Mouse (Mus musculus) liver, adult 2 months (tissue): ENCODE data around the gene Rassf5. TPM values are rescaled to one million over a fixed set of nuclear protein-coding genes. Genes with fewer than 3 reads are reported as not detected.

Experiments used
- DNase-seq: peaks from one replicate; pipeline ENCODE4 v3.0.0-alpha.2; 2011; ENCODE audit warnings: low read depth, low spot score; ENCODE audit errors: extremely low read depth
- H3K27ac ChIP-seq: fragments of 200-500 bp; replicated peaks from 2 replicates; pipeline ENCODE4 v1.5.1; 2012; ENCODE audit warnings: low read depth, mild to moderate bottlenecking, control low read depth, inconsistent platforms, low read length; ENCODE audit not compliant: insufficient read depth
- H3K27me3 ChIP-seq: fragments of 200-500 bp; 2 replicates; pipeline ENCODE4 v1.6.1; 2012; ENCODE audit warnings: mild to moderate bottlenecking, moderate library complexity, low read length, inconsistent platforms; ENCODE audit not compliant: control insufficient read depth, insufficient read depth
- H3K36me3 ChIP-seq: fragments of 200-500 bp; 2 replicates; pipeline ENCODE4 v1.6.1; 2012; ENCODE audit warnings: low read length, inconsistent platforms; ENCODE audit not compliant: control insufficient read depth, insufficient read depth
- H3K4me1 ChIP-seq: fragments of 200-500 bp; 2 replicates; pipeline ENCODE4 v1.6.1; 2011; ENCODE audit warnings: low read length; ENCODE audit not compliant: control insufficient read depth, insufficient read depth
- H3K4me3 ChIP-seq: fragments of 200-500 bp; 2 replicates; pipeline ENCODE4 v1.5.1; 2011; ENCODE audit warnings: low read depth, mild to moderate bottlenecking, control low read depth, low read length, moderate library complexity; ENCODE audit not compliant: insufficient read depth
- H3K79me2 ChIP-seq: fragments of 200-500 bp; 2 replicates; pipeline ENCODE4 v1.6.1; 2012; ENCODE audit warnings: inconsistent platforms, mild to moderate bottlenecking, low read length, moderate library complexity; ENCODE audit not compliant: control insufficient read depth, insufficient read depth
- H3K9ac ChIP-seq: fragments of 200-500 bp; 2 replicates; pipeline ENCODE4 v1.6.1; 2012; ENCODE audit warnings: low read depth, mild to moderate bottlenecking, control low read depth, inconsistent platforms, low read length
- CTCF ChIP-seq: fragments of 200-500 bp; IDR thresholded peaks from 2 replicates; pipeline ENCODE4 v1.5.1; 2011; ENCODE audit warnings: low read depth, low read length, control low read depth
- POLR2A ChIP-seq: fragments of 200-500 bp; IDR thresholded peaks from 2 replicates; pipeline ENCODE4 v1.6.1; 2011; ENCODE audit warnings: low read length, control low read depth; ENCODE audit not compliant: insufficient read depth; ENCODE audit errors: extremely low read depth
- WGBS: fragments of 180-500 bp; shearing (Covaris S2); methylation state at CpG from one replicate; pipeline ENCODE4 v1.1.7; 2018; 5-methylcytosine and 5-hydroxymethylcytosine counted together
- polyA plus RNA-seq: library from polyadenylated mRNA; depleted of rRNA; stranded (reverse); fragments of >200 nt; gene quantifications from 2 replicates; pipeline ENCODE4 v1.2.3, GENCODE M21; 2012
- total RNA-seq: library from RNA; depleted of rRNA; stranded (reverse); fragments of >200 nt; gene quantifications from 2 replicates; pipeline ENCODE4 v1.2.3, GENCODE M21; 2014

Rassf5 gene
- total and polyA plus RNA-seq, 2 experiments: 3.4 to 6.1 TPM

- 84% methylated on average over 2 of the region's 2 CpGs for WGBS
- TF ChIP-seq POLR2A (no peak), CTCF (no peak)
- H3K27me3 ChIP-seq: no peaks in the 10 kb centered on the region
- H3K36me3 ChIP-seq: no peaks in the 10 kb centered on the region
- H3K4me3 ChIP-seq: no peak overlapping the region
- H3K27ac ChIP-seq: no peak overlapping the region
- H3K9ac ChIP-seq: no peak overlapping the region
- no peak for DNase-seq
- no peaks in the 10 kb centered on the region; the same call in 1 of the 2 replicates for H3K4me1 ChIP-seq
- peaks cover 22% of the 10 kb centered on the region for H3K79me2 ChIP-seq
Measured at GRCm38 (mm10) chr1:131223345-131223744, 21.7 kb downstream of the Rassf5 start.

DNA sequence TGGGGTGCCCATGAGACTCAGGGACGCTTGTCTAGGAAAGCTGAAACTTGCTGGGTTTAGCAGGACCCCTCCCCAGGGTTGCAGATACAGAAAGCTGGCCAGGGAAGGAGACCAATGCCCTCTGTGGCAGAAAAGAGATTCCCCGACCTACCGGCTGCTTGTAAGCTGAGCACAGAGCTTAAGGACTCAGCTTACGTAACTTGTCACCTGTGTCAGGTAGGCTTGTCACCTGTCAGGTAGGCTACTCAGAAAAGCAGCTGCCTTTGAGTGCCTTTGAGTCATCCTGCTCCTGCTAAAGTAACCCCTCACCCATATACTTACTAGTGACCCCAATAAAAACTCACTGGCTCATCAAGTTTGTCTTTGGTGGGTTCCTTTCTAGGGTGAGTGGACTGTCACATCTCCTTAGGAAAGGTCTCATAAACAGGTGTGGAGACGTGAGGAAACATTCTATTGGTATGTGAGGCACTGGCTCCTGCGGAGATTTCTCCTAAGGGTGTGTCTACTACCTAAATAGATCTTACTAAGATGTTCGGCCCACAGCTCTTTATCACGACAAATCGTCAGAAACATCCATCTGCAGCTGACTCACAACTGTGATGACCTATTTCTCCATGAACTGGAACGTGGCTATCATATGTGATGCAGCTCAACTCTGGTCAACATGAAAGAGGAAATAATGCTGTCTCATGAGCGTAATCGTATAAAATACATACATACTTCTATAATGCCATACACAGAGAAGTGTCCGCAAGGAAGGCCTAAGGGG lies 23.1 kb downstream of the Rassf5 start:
- Histone ChIP-seq H3K27me3 (no peaks in the 10 kb centered on the region), H3K4me1 (no peaks in the 10 kb centered on the region), H3K4me3 (no peak overlapping the region), H3K27ac (no peak overlapping the region), H3K36me3 (no peaks in the 10 kb centered on the region), H3K79me2 (peaks cover 16% of the 10 kb centered on the region), H3K9ac (no peak overlapping the region)
- 91% methylated on average over 13 of the region's 13 CpGs for WGBS
- no peak for DNase-seq
- TF ChIP-seq POLR2A (no peak), CTCF (no peak)

GRCm38 (mm10) chr1:131218933-131219332 lies 26.1 kb downstream of the Rassf5 start:
- H3K27me3 ChIP-seq: no peaks in the 10 kb centered on the region
- peaks cover 11% of the 10 kb centered on the region; the same call in 1 of the 2 replicates for H3K79me2 ChIP-seq

GRCm38 (mm10) chr1:131213361-131213760 lies 31.7 kb downstream of the Rassf5 start:
- no peak overlapping the region for H3K9ac ChIP-seq
- H3K4me1 ChIP-seq: peaks cover 4% of the 10 kb centered on the region; the same call in 1 of the 2 replicates
- H3K36me3 ChIP-seq: no peaks in the 10 kb centered on the region
- H3K27me3 ChIP-seq: no peaks in the 10 kb centered on the region
- WGBS: 93% methylated on average over 6 of the region's 6 CpGs
- no peak for DNase-seq
- no peak overlapping the region for H3K27ac ChIP-seq
- no peaks in the 10 kb centered on the region for H3K79me2 ChIP-seq
- TF ChIP-seq CTCF: no peak
- no peak for TF ChIP-seq POLR2A
- no peak overlapping the region for H3K4me3 ChIP-seq

More at GRCm38 (mm10) chr1:131218933-131219332, 26.1 kb downstream of the Rassf5 start:
- 86% methylated on average over 11 of the region's 11 CpGs for WGBS
- no peak for DNase-seq
- Histone ChIP-seq H3K9ac (no peak overlapping the region), H3K27ac (no peak overlapping the region), H3K4me1 (peaks cover 4% of the 10 kb centered on the region; the same call in 1 of the 2 replicates), H3K36me3 (no peaks in the 10 kb centered on the region), H3K4me3 (no peak overlapping the region)
- TF ChIP-seq POLR2A (no peak), CTCF (no peak)

DNA sequence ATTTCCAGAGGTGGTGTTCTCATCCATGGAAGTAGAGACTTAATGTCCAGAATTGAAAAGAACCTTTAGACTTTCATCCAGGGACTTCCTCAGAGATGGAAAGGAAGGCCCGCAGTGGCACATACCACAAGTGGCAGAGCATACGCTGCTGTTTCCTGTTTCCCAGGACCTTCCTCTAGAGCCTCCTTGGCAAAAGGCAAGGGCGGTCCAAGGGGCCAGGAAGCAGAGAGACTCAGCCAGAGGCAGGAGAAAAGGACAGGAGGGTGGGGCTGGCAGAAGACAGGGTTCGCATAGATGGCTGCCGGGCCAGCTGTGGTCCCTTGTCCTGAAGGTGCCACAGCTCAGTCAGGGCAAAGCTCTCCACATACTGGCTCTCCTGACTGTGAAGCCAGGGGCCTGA lies 32.1 kb downstream of the Rassf5 start:
- Histone ChIP-seq H3K27me3 (no peaks in the 10 kb centered on the region), H3K9ac (no peak overlapping the region), H3K4me3 (no peak overlapping the region), H3K79me2 (no peaks in the 10 kb centered on the region), H3K27ac (no peak overlapping the region), H3K36me3 (no peaks in the 10 kb centered on the region), H3K4me1 (peaks cover 7% of the 10 kb centered on the region)
- no peak for DNase-seq
- no peak for TF ChIP-seq CTCF
- TF ChIP-seq POLR2A: no peak
- 79% methylated on average over 5 of the region's 5 CpGs for WGBS

DNA sequence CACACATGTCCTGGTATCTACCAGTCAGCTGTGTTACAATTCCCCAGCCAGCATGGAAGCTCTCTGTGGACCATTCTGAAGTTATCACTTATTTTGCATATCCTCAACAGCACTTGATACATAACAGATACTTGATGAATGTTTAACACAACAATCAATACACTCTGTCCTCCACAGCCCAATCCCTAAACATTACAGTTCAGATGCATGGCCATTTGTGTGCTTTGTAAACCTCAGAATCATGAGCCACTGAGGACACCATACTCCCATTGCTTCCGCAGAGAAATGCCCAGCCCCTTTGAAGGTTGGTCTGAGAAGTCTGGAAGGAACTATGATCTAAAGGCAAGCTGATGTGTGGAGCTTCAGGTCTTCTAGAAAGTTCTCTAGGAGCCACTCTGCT lies 33.4 kb downstream of the Rassf5 start:
- H3K79me2 ChIP-seq: no peaks in the 10 kb centered on the region
- no peaks in the 10 kb centered on the region for H3K27me3 ChIP-seq
- peaks cover 12% of the 10 kb centered on the region for H3K4me1 ChIP-seq
- H3K27ac ChIP-seq: no peak overlapping the region
- no peak overlapping the region for H3K4me3 ChIP-seq
- peak; percentile 72 for DNase-seq
- TF ChIP-seq CTCF: no peak
- TF ChIP-seq POLR2A: no peak
- no peaks in the 10 kb centered on the region for H3K36me3 ChIP-seq
- H3K9ac ChIP-seq: no peak overlapping the region
- 35% methylated on average over 1 of the region's 1 CpGs for WGBS
